Mouse (Mus musculus) layer of hippocampus, postnatal 25 days (tissue): ENCODE measurements at regions not wholly inside any gene's neighbourhood (a gene's known extent, or its start where the extent isn't known, plus 50 kb on each side); places are given as distances from the start of the nearest gene placed in this dataset.

ENCODE experiments used
- DNase-seq, 2 experiments: peaks; one replicate each; pipeline ENCODE4 v3.0.0; 2022; ENCODE audit warnings: mixed read lengths in 2 of 2, low spot score in 1 of 2; ENCODE audit errors: extremely low spot score in 1 of 2

DNA sequence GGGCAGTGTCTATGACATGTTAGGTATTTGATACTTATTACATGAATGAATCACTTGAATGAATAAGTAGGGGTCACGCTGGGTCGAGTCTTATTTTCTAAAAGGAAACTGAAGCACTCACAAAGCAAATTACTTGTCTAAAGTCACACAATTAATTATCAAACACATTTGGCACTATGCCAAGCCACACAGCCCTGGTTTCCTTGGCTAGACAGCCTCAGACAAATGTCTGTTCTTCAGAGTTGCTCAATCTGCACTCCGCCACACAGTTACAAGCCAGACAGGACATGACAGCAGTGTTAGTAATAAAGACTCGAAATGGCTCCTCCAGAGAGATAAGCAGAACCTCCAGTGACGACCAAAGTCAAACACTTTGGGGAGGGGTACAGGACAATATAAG, 627.2 kb upstream of the Kirrel3 start:
- DNase-seq: no peak

DNA sequence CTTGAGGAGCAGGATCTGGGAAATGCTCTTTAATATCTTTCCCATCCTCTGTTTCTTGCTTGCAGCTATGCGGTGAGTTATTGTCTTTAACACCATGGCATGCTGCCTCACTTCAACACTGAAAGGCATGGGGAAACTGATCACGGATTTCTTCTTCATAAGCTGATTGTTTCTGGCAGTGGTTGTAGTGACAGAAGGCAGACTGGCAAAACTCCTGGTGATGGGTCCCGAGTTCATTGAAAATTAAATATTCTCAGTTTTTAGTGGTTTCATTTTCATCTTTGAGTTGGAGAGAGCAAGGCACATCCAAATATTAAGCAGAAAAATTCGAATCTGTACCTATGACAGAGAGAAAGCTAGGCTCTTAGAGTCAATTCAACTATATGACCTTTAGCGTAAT, 617.0 kb upstream of the Kirrel3 start:
- no peak for DNase-seq

DNA sequence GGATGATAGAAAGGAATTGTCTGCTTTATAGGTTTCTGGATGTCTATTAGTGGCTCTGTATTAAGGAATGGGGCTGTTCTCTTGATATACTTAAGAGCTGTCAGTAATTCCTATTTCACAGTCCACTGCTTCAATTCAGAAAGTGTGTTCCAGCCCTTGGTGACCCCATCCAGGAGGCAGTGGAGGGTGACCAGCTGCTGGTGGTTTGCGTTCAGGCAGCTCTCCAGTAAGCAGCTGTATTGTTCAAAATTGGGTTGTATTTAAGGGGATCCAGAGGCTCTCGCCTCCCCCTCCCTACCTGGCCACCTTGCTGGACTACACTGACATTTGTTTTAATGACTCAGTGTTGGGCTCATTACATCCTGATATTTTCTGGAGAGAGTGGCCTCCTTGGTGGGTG, 598.4 kb upstream of the Kirrel3 start:
- no peak for DNase-seq

DNA sequence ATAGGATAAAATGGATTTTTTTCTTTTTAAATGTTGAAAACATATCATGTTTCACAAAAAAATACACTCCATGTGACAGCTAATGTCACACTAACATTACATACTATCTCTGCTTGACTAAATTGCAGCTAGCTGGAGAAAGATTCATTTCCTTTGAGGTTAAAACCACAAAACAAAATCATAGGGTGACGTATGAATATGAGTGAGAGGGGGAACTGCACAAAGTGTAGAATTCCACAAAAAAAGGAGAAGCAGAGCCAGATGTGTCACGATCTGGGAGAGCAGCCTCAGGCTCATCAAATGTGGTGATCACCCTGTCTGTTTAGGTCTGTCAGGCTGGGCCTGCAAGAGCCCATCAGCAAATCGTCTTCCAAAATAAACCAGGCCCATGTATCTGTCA, 593.7 kb upstream of the Kirrel3 start:
- no peak for DNase-seq

DNA sequence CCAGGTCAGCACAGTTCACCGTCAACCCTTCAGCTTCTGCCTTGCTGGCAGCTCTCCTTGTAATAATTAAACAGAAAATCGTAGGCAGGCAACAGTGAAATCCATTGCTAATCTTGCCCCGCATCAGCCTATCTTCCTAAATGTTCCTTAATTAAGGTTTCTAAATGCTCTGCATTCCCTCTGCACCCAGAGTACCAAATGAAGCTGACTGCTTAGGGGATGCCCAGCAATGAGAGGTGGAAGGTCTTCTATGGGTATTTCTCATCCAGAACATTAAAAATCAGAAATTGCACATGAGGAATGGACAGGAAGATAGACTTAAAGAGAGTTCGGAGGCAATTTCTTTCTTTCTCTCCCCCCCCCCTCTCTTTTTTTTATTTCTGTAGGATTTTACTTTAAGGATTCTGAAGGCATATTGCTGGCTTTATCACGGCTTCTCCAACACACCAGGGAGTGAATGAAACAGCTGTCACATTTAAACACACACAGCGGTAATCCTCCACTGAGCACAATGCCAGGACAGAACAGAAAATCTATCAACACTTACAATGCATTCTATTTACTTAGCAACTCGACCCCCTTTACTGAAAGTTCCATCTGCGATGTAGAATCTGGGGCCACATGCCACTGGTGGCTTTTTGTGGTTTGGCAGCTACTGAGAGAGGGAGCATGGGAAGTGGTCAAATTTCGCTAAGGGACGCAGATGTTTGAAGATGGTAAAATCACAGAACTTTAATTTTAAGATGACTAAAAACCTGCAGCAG, 584.2 kb upstream of the Kirrel3 start:
- DNase-seq: no peak

DNA sequence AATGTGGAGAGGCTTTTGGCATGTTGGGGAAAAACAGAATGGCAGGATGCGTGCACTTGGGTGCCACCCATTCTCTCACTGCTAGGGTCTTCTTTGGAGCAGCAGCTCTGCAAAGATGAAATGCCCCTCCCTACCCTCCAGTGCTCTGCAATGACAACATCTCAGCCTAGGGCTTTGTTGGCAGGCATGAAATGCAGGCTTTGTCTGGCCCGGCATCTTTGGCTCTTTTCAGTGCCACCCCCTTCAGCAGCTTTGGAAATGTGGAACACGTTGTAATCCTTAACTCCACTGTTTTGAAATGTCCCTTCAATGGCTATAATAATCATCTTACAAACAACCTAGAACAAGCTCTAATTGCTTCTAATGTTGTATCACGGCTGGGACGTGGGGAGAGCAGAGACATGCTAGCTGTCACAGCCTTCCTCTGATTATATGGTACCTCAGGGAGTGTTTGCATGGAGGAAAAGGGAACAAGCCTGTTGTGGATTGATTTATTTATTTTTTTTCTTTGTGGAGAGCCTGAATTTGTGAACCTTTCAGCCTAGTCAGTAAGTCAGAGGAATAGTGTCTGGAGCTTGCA, 581.6 kb upstream of the Kirrel3 start:
- no peak for DNase-seq

DNA sequence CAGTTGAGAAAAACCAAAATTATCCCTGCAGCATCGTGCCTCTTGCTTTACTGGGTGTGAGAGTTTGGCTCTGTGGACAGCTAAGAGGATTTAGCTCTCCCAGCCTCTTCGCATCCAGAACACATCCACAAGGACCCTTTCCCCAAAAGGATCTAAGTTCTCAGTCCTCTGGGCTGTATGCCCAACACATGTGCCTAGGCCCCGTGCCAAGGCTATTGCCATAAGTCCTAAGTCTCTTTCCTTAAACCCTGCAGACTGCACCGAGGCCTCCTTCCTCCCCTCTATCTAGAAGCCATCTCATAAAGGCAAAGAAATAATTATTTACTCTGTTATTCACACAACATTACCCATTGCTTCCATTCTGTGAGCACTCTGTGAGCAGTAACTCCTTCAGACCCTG, 570.8 kb upstream of the Kirrel3 start:
- no peak for DNase-seq

DNA sequence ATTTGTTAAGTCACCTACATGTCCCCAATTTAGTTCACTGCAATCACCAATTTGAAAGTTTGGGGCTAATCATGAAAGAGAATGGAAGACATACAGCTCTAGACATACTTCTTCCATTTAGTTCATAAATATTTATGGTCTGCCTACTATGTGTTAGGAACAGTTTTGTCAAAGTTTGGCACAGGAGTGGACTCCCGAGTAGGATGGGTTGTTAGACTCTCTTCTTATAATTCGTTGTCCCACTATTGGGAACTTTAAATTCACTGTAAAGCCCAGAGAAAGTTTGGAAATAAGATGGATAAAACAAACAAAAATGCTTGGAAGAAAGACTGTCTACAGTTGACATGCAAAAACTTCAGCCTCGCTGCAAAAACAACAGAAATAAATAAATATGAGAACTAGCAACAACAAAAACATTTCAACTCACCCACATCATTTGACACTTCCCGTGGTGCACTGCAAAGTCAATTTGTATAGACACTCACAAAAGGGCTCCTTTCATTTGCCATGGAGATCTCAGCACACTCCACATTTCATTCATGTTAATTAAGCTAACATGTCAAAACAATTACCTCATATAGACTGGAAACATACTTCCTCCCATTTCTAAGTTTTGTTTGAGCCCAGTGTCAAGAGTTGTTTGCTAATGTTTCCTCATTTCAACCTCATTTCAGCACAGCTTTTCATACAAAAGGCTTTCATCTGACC, 570.2 kb upstream of the Kirrel3 start:
- DNase-seq: no peak

DNA sequence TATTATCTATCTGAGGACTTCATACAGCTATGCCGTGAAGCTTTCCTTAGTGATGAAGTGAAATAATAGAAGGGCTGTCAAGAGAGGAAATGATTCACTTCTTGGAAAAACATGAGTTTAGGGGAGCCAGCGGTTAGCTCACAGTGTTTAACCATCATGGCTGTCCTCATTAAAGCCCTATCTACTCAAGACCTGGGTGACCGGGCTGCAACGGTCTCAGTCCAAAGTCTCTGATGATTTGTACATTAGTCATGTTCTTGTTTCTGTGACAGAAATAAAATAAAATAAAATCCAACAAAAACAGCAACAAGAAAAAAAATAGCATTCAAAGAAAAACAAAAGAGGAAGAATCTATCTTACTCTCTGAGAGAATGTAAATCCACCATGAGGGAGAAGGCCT, 555.4 kb upstream of the Kirrel3 start:
- no peak for DNase-seq

DNA sequence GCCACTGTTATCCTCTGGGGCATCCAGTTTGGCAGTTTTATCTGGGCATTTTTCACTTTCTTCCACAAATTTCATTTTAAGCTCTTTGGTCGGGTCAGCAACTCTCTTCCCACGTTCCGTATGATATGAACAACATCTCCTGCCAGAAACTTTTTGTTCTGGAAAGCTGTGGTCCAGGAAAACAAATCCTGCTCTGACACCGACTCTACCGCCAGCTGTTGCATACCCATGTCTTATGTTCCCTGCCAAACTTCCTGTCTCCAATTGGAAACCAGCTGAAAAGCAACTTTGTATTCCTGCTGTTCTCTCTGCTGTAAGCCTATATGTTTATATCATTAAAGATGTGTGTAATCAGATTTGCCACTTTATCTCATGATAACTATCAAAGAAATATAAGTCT, 551.6 kb upstream of the Kirrel3 start:
- DNase-seq: no peak

DNA sequence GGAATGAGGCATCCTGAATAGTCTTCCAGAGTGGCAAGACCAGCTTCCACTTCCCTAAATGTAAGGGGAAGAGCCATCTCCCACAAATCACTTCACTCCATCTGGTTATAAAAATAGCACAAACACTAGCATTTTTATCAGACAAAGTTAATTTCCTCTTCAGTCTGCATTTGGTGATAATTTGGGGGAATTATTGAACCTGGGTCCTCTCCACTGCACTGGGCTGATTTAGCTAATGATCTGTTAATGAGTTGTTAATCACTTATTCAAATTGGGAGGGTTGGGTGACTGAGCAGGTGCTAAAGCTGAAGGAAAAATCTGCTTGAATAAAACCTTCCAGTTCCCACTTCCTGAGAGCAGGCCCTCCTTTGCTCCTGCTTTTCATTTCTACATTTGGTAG, 531.4 kb upstream of the Kirrel3 start:
- DNase-seq: no peak
